Mouse (Mus musculus) cerebellum, adult (tissue): ENCODE results near the gene Madd.
A peak's percentile ranks its signal among the peaks of the same experiment; 100 is the strongest.

Experiments used
- ATAC-seq: cut with Nextera tagmentation; 2 replicates; pipeline ENCODE4 v1.9.2; 2017; ENCODE audit warnings: mild to moderate bottlenecking, moderate library complexity, mixed read lengths; ENCODE audit not compliant: insufficient number of reproducible peaks, low FRiP score, low TSS enrichment

The Madd gene

DNA sequence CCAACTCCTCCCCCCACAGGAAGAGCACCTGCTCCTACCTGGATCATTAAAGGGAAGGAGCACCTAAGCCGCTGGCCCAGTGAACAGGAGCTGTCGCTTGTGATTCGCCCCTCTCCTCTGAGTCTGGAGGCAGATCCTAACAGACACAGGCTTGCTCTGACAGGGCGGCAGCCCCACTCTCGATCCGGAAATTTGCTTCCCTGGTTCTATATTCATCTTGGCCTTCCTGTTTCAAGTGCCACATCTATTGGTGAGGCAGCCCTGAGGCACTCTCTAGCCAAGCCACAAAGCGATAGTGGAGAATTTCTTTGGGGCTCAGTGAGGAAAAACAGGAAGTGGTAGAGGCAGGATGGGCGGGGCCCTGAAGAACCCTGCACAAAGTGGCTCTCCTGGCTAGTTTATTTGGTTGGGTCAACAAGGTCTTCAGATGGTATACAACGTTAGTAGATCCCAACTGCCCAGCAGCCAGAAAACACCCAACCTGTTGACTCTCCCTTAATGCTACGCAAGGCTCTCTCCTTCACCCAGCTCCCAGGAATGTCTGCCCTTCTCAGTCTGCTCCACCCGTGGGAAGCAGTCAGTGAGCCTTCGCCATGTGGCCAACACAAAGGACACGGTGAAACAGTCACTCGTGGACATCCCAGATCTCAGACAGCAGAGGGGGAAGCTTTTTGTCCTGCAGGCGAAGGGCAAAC is at the start of gene Madd:
Gene Madd (minus strand): TSS at position 127 of the 695 bp plus-strand sequence.
- ATAC-seq = no peak

DNA sequence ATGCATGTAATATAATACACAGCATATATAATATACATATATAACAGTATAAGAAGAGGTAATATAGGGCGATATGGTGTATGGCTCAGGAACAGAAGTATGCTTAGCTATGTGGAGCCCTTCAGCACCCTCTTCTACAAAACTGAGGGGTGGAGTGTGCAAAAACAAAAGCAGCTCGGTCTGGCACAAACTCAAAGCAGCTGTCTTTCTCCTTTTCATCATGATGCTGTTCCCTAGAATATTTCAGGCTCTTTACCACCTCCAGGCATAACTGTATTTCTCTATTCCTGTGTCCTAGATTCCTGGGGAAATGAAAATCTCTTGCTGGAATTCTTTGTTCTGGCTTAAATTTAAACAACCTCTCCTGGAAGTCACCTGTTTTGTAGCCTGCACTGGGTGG is 46.1 kb upstream of the Madd start:
- ATAC-seq = no peak

DNA sequence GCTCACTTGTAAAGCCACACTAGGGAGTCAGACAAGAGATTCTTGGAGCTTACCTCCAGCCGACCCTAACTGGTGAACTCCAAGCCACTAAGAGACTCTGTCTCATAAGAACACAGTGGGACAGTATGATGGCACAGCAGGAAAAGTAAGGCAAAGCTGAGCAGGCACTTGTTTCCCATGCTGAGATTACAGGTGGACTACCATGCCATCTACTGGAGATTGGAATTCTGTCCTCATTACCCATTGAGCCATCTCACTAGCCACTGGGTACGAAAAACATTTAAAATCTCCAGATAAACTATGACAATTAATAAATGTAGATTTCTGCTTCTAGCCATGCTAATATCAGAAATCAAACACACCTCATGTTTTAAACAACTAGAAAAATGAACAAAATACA is 40.0 kb upstream of the Madd start:
- no peak for ATAC-seq

- no peak for ATAC-seq
Measured at GRCm38 (mm10) chr2:91220501-91220900, 36.9 kb upstream of the Madd start.

GRCm38 (mm10) chr2:91217032-91217431 is 33.4 kb upstream of the Madd start:
- no peak for ATAC-seq

DNA sequence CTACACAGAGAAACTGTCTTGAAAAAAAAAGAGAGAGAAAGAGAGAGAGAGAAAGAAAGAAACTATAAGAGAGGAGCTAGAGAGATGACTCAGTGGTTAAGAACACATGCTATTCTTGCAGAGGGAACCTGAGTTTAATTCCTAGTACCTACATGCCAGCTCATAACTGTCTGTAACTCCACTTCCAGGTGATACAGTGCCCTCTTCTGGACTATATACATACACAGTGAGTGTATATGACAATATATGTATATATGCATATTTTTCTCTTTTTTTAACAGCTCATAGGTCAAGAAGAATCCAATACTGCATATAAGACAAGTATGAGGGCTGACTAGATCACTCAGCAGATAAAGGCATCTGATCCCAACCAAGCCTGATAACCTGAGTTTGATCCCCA is 29.7 kb upstream of the Madd start:
- ATAC-seq = no peak

DNA sequence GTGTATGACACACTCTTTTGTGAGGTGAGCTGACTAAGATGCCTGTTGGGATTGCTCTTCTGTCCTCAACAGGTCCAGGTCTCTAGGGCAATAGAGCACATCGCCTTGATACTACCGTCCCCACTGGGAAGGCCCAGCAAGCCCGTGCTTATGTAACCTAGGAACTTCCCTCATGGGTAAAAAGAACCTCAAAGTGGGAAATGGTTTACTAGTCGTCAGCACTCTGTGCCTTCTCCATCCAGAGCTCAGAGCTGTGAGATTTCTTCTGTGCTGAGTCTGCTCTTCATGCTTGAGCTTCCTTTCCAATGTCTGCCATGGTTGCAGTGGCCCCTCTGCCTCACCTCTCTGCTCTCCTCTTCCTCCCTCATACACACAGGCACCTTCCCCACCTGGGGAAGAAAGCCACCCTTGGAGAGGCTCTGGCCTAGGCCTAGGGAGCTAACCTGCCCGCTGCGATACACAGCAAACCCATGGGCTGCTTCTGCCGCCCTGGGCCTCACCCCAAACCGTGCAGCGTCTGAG is 22.7 kb upstream of the Madd start:
- ATAC-seq = no peak

- no peak for ATAC-seq
Measured at GRCm38 (mm10) chr2:91202972-91203656, 19.5 kb upstream of the Madd start.

DNA sequence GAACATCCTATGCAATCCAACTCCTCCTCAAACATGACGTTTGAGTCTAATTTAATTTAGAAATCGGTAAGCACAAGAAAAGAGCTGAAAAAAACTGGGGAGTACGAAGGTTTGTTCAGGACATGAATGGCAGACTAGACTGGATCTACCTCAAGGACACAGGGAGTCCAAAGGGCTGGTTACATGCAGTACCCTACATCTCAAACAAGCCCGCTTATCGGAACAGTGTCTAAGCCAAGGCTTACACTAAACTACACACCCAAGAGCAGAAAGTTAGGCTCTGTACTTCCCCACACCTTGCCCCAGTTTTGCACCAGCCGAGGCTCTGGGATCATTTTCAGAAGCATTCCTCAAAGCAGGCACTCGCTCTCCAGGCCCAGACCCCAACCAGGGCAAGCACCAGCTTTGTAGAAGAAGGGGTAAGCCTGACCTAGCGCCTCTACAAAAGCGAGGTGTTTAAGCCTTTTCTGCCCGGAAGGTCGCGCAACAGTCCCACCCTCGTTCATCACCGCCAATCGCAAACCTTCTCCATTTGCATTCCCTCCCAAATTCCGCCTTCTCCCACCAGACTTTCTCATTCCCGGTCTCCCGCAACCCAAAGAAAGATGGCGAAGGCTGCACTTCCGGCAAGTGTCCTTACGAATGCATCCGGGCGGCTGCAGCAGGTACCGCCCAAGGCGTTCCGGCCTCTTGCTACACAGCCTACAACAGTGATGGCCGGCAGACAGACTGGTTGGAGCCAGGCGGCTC is 18.8 kb upstream of the Madd start, which contains the start of the genes Nr1h3 and Acp2:
Gene Nr1h3 (minus strand): TSS at position 613 of the 750 bp plus-strand sequence.
Gene Acp2 (plus strand): TSS at position 664 of the 750 bp plus-strand sequence.
- ATAC-seq = peak; percentile 87

GRCm38 (mm10) chr2:91198888-91199287 is 15.3 kb upstream of the Madd start:
- no peak for ATAC-seq

DNA sequence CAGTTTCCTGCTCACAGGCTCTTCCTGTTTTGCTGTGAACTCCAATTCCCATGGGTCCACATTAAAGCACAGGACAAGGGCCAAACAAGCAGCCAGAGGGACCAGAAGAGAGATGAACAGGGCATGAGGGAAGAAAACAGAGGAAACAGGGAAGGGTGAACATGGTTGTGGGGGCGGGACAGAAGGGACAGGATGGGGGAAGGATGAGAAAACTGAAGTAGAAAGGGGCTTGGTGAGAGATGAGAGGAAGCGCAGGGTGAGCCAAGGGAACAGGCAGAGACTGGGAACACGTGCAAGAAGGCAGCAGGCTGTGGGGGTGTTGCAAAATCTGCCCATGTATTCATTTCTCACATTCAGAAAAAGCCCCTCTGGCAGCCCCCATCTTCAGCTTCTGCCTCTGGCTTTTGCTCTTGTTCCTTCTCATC is 13.0 kb upstream of the Madd start:
- ATAC-seq = no peak

- peak; percentile 69 for ATAC-seq
Measured at GRCm38 (mm10) chr2:91194624-91195332, 11.1 kb upstream of the Madd start.

- ATAC-seq = no peak
Measured at GRCm38 (mm10) chr2:91190501-91190900, 6.9 kb upstream of the Madd start.

DNA sequence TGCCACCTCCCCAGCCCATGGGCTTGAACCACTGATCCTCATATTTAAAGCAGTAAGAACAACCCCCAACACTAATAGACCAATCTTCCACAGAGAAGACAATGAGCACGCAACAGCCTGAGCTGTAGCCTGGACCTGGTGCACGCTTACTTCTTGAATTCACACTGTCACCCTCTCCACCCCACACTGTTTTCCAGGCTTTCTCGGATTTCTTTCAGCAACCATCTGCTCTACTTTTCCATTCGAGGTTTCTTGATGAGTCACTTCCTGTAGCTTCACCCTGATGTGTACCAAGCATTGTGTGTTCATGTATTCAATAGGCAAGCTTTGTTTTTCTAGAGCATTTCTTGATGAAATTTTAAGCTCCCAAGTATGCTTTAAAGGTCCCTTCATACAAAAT is 3.8 kb upstream of the Madd start:
- no peak for ATAC-seq

DNA sequence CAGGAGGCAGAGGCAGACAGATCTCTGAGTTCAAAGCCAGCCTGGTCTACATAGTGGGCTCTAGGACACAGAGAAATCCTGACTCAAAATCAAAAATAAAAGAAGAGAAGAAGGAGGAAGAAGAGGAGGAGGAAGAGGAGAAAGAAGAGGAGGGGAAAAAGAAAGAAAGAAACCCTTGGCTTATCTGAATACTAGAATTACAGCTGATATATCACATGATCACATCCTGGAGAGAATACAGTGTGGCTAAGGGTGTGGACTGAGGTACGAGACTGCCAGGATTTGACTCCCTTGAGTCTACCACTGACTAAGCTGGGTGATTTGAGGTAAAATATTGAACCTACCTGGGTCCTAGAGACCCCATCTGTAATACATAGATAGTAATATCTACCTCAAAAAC is 2.6 kb upstream of the Madd start:
- no peak for ATAC-seq

DNA sequence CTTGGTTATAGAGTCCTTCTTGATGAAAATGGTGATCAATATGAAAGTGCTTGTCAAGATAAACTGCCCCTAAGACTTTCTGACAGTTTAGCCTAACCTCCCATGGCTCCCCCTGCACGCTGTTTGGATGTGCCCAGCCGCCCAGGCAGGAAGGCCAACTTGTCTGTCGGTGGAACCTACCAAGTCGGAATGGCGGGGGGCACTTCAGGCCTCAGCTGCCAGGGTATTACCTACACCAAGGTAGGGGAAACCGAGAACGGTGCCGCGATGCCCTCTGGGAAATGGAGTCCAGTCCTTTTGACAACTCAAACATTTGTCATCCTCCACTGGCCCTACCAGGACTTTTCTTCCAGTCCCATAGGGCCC is 506 bp downstream of the Madd start:
- ATAC-seq = peak; percentile 93

GRCm38 (mm10) chr2:91182405-91183147 is 1.1 kb downstream of the Madd start:
- peak; percentile 92 for ATAC-seq

GRCm38 (mm10) chr2:91182016-91182404 is 1.6 kb downstream of the Madd start:
- peak; percentile 28; the same call in 1 of the 2 replicates for ATAC-seq

DNA sequence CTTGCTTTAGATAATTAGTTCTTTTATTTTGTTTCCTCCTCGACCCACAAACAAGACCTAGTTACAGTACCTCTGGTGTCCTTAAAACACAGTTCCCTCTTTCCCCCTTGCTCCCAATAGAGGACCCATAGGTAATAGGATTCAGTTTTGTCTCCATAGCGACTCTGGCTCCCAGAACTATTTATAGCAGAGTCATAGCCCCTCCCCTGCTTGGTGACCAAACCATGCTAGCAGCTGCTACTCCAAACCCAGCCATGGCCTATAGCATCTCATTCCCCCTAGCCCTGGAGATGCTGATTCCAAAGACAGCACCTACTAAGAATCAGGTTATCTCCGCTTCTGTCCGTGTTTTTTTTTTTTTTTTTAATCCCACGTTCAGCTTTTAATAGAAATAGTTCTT is 2.9 kb downstream of the Madd start:
- ATAC-seq = no peak

GRCm38 (mm10) chr2:91179825-91180224 is 3.8 kb downstream of the Madd start:
- ATAC-seq = no peak
